Mouse (Mus musculus) embryonic fibroblast, embryonic 13.5 days (primary cell): Measurements from ENCODE around the gene Arl5c.

Experiments
- CTCF ChIP-seq: IDR thresholded peaks from 2 replicates; pipeline ENCODE4 v1.5.1; 2011; ENCODE audit warnings: mild to moderate bottlenecking, control low read depth, low read length, moderate library complexity, borderline replicate concordance; ENCODE audit not compliant: insufficient read depth
- POLR2A ChIP-seq: IDR thresholded peaks from 2 replicates; pipeline ENCODE4 v1.6.1; 2011; ENCODE audit warnings: low read depth, mild to moderate bottlenecking, control low read depth, low read length, moderate library complexity

GRCm38 (mm10) chr11:97988530-97989096 is 7.4 kb downstream of the Arl5c start:
- no peak for TF ChIP-seq CTCF
- no peak for TF ChIP-seq POLR2A
